Mouse (Mus musculus) C2C12 (cell line): Measurements from ENCODE around the gene Fam228b.
"Not testable (repeated sequence)": the region's sequence is repeated elsewhere in the genome, so short reads cannot be mapped to it uniquely, and the experiment has no call there.

ENCODE experiments used
- CEBPB ChIP-seq: IDR thresholded peaks from one replicate; pipeline ENCODE4 v1.6.1; 2011; ENCODE audit warnings: low read depth, mild to moderate bottlenecking, control low read depth, moderate library complexity
- CTCF ChIP-seq: IDR thresholded peaks from one replicate; pipeline ENCODE4 v1.5.1; 2011; ENCODE audit not compliant: control insufficient read depth, insufficient read depth, insufficient read length
- FOSL1 ChIP-seq: IDR thresholded peaks from one replicate; pipeline ENCODE4 v1.8.0; 2011; ENCODE audit warnings: mild to moderate bottlenecking, low read length; ENCODE audit not compliant: poor library complexity, insufficient read depth, severe bottlenecking
- MAX ChIP-seq: IDR thresholded peaks from one replicate; pipeline ENCODE4 v1.6.1; 2011; ENCODE audit warnings: mild to moderate bottlenecking, control low read depth
- MYOD1 ChIP-seq: IDR thresholded peaks from one replicate; pipeline ENCODE4 v1.6.1; 2011; ENCODE audit warnings: low read depth; ENCODE audit not compliant: control insufficient read depth, insufficient read length
- MYOG ChIP-seq: IDR thresholded peaks from one replicate; pipeline ENCODE4 v1.6.1; 2011; ENCODE audit not compliant: control insufficient read depth, insufficient read length; ENCODE audit errors: extremely low read depth
- USF1 ChIP-seq: IDR thresholded peaks from one replicate; pipeline ENCODE4 v1.6.1; 2011; ENCODE audit warnings: low read depth, mild to moderate bottlenecking, control low read depth, moderate library complexity

- not testable (repeated sequence) for TF ChIP-seq CEBPB, CTCF, USF1, MYOD1, MAX, MYOG, FOSL1
Measured at GRCm38 (mm10) chr12:4754451-4754850, 14.6 kb downstream of the Fam228b start.
